8 mouse cellular contexts compared by ENCODE assay signal in the genomic region with DNA sequence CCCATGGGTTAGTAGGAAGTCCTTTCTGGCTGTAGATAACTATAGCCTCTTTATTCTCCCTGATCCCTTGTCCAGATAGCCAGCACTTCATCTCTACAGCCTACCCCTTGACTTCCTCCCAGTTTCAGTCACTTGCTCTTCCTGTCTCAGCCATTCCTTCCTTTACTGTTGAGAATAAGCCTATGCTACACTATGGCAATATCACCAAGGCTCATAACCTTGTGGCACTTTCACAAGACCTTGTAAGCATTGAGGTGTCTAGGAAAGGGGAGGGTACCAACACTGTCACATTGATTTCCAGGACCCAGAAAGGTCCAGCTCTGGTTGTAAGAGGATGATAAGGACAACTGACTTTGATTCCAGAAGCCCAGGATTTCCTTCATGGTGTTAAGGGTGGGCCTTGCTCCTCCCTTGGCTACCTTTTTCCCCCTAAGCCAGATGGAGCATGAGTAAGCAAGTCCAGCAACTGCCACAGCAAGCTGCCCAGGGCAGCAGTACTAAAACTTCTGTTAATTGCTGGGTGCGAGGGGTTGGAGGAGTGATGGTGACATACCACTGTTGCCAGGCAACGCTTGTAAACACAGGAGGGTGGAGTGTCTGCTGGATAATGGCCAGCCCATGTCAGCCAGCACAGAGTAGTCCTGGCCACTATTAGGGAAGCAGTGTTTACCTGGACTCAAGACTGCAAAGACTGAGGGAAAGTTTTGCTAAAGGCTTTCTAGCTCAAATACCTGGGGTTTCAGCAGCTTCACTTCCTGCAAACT.
DNase-seq lines count a peak whose midpoint lies in the region; ATAC-seq lines count a peak whose summit lies in the region.

No protein-coding gene starts in this region.

- no peak overlapping the region for H3K27ac ChIP-seq in limb, embryonic 12.5 days

- ATAC-seq in hematopoietic stem cell, adult 5-6 weeks (replicated peaks in 1 of 2; ENCODE audit: insufficient read depth in 1 of 2, low FRiP score in 2 of 2, low TSS enrichment in 1 of 2, low read depth in 1 of 2, poor library complexity in 2 of 2, severe bottlenecking in 2 of 2), result peak; percentile 92 to 100
- ATAC-seq in limb, embryonic 12.5 days (ENCODE audit: insufficient number of reproducible peaks, insufficient read depth, low FRiP score, low TSS enrichment, low read depth), result peak; percentile 93

- H3K27me3 ChIP-seq in limb, embryonic 12.5 days, result no peaks in the 10 kb centered on the region

- H3K36me3 ChIP-seq in limb, embryonic 12.5 days, result no peaks in the 10 kb centered on the region

- H3K4me3 ChIP-seq in limb, embryonic 12.5 days (replicated peaks), result no peak overlapping the region

- H3K4me2 ChIP-seq in limb, embryonic 12.5 days, result no peak overlapping the region

- H3K9me3 ChIP-seq in limb, embryonic 12.5 days, result no peaks in the 10 kb centered on the region

- H3K9ac ChIP-seq in limb, embryonic 12.5 days (replicated peaks), result no peak overlapping the region

- 0 out of 2 replicates have a peak, but pooled peaks cover 6% of the 10 kb centered on the region for H3K4me1 ChIP-seq in limb, embryonic 12.5 days (replicated peaks)

- 12% methylated on average over 2 of the region's 2 CpGs for WGBS in limb, embryonic 12.5 days

- DNase-seq in ovary, adult 18-20 months (ENCODE audit: low spot score), result peak; percentile 1
- no peak for DNase-seq in ovary, postnatal 10 days (ENCODE audit: low spot score)
- DNase-seq in ovary, postnatal 36 days (ENCODE audit: low spot score), result peak; percentile 3
- no peak for DNase-seq in testis, postnatal 10 days (ENCODE audit: low spot score)
- DNase-seq in layer of hippocampus, adult 11-12 months (ENCODE audit: low spot score), result no peak
- no peak for DNase-seq in thymus, adult 18-20 months

Comparison
In these comparisons a context has a peak if more than half of its experiments do, and no peak if none do; other contexts are left out.
1. DNase-seq: peak in ovary, adult 18-20 months (single experiment) and ovary, postnatal 36 days (single experiment); none in ovary, postnatal 10 days (single experiment), testis, postnatal 10 days (single experiment), layer of hippocampus, adult 11-12 months (single experiment) and thymus, adult 18-20 months (0 of 2).